Mouse (Mus musculus): ENCODE results near the gene Rab30.
"Not testable (repeated sequence)": the region's sequence is repeated elsewhere in the genome, so short reads cannot be mapped to it uniquely, and the experiment has no call there.

The Rab30 gene

GRCm38 (mm10) chr7:92715055-92715454, 26.3 kb upstream of the Rab30 start:
- Histone ChIP-seq H3K27me3 (ENCODE audit: insufficient read depth, low read length) (no peaks in the 10 kb centered on the region), H3K4me1 (replicated peaks; ENCODE audit: low read depth, low read length) (no peaks in the 10 kb centered on the region), H3K9me3 (ENCODE audit: low read length) (no peaks in the 10 kb centered on the region), H3K4me3 (replicated peaks; ENCODE audit: low read length) (no peak overlapping the region), H3K36me3 (ENCODE audit: insufficient read depth, low read length) (no peaks in the 10 kb centered on the region)
- TF ChIP-seq NANOG (IDR thresholded peaks at IDR 0.05; ENCODE audit: borderline replicate concordance, low read length) = no peak
- no peak for TF ChIP-seq POU5F1 (IDR thresholded peaks at IDR 0.05; ENCODE audit: borderline replicate concordance, low read length)
- no peak for TF ChIP-seq CTCF (conservative IDR thresholded peaks at IDR 0.05; ENCODE audit: low read length)

- no peaks in the 10 kb centered on the region for H3K36me3 ChIP-seq (ENCODE audit: insufficient read depth, low read length)
- no peak for TF ChIP-seq POU5F1 (IDR thresholded peaks at IDR 0.05; ENCODE audit: borderline replicate concordance, low read length)
- TF ChIP-seq NANOG (IDR thresholded peaks at IDR 0.05; ENCODE audit: borderline replicate concordance, low read length) = no peak
- no peak for TF ChIP-seq CTCF (conservative IDR thresholded peaks at IDR 0.05; ENCODE audit: low read length)
- no peak overlapping the region for H3K4me3 ChIP-seq (replicated peaks; ENCODE audit: low read length)
- no peaks in the 10 kb centered on the region for H3K4me1 ChIP-seq (replicated peaks; ENCODE audit: low read depth, low read length)
- H3K27me3 ChIP-seq (ENCODE audit: insufficient read depth, low read length) = 0 out of 2 replicates have a peak, but pooled peaks cover 5% of the 10 kb centered on the region
- no peaks in the 10 kb centered on the region for H3K9me3 ChIP-seq (ENCODE audit: low read length)
Observed at GRCm38 (mm10) chr7:92720156-92720905, 21.1 kb upstream of the Rab30 start.

GRCm38 (mm10) chr7:92723750-92724149, 17.7 kb upstream of the Rab30 start:
- TF ChIP-seq CTCF (conservative IDR thresholded peaks at IDR 0.05; ENCODE audit: low read length) = no peak
- no peak for TF ChIP-seq NANOG (IDR thresholded peaks at IDR 0.05; ENCODE audit: borderline replicate concordance, low read length)
- TF ChIP-seq POU5F1 (IDR thresholded peaks at IDR 0.05; ENCODE audit: borderline replicate concordance, low read length) = no peak
- H3K27me3 ChIP-seq (ENCODE audit: insufficient read depth, low read length) = 0 out of 2 replicates have a peak, but pooled peaks cover 5% of the 10 kb centered on the region
- no peaks in the 10 kb centered on the region for H3K36me3 ChIP-seq (ENCODE audit: insufficient read depth, low read length)
- H3K4me3 ChIP-seq (replicated peaks; ENCODE audit: low read length) = no peak overlapping the region
- H3K9me3 ChIP-seq (ENCODE audit: low read length) = no peaks in the 10 kb centered on the region
- H3K4me1 ChIP-seq (replicated peaks; ENCODE audit: low read depth, low read length) = no peaks in the 10 kb centered on the region

GRCm38 (mm10) chr7:92724261-92724660, 17.1 kb upstream of the Rab30 start:
- H3K9me3 ChIP-seq (ENCODE audit: low read length) = no peaks in the 10 kb centered on the region
- TF ChIP-seq CTCF (conservative IDR thresholded peaks at IDR 0.05; ENCODE audit: low read length) = no peak
- TF ChIP-seq NANOG (IDR thresholded peaks at IDR 0.05; ENCODE audit: borderline replicate concordance, low read length) = no peak
- H3K4me3 ChIP-seq (replicated peaks; ENCODE audit: low read length) = no peak overlapping the region

GRCm38 (mm10) chr7:92729583-92729982, 11.8 kb upstream of the Rab30 start:
- not testable (repeated sequence) for H3K4me3 ChIP-seq (replicated peaks; ENCODE audit: low read length); H3K36me3 ChIP-seq (ENCODE audit: insufficient read depth, low read length); H3K9me3 ChIP-seq (ENCODE audit: low read length); H3K27me3 ChIP-seq (ENCODE audit: insufficient read depth, low read length); H3K4me1 ChIP-seq (replicated peaks; ENCODE audit: low read depth, low read length)

More at GRCm38 (mm10) chr7:92724261-92724660, 17.1 kb upstream of the Rab30 start:
- Histone ChIP-seq H3K36me3 (ENCODE audit: insufficient read depth, low read length) (no peaks in the 10 kb centered on the region), H3K4me1 (replicated peaks; ENCODE audit: low read depth, low read length) (no peaks in the 10 kb centered on the region), H3K27me3 (ENCODE audit: insufficient read depth, low read length) (0 out of 2 replicates have a peak, but pooled peaks cover 5% of the 10 kb centered on the region)

- Histone ChIP-seq H3K36me3 (ENCODE audit: insufficient read depth, low read length) (peaks cover under 1% of the 10 kb centered on the region; the same call in 1 of the 2 replicates), H3K9me3 (ENCODE audit: low read length) (no peaks in the 10 kb centered on the region), H3K4me3 (replicated peaks; ENCODE audit: low read length) (no peak overlapping the region), H3K27me3 (ENCODE audit: insufficient read depth, low read length) (no peaks in the 10 kb centered on the region), H3K4me1 (replicated peaks; ENCODE audit: low read depth, low read length) (no peaks in the 10 kb centered on the region)
- TF ChIP-seq POU5F1 (IDR thresholded peaks at IDR 0.05; ENCODE audit: borderline replicate concordance, low read length) = no peak
- TF ChIP-seq NANOG (IDR thresholded peaks at IDR 0.05; ENCODE audit: borderline replicate concordance, low read length) = no peak
- TF ChIP-seq CTCF (conservative IDR thresholded peaks at IDR 0.05; ENCODE audit: low read length) = no peak
Observed at GRCm38 (mm10) chr7:92730465-92730864, 10.9 kb upstream of the Rab30 start.

GRCm38 (mm10) chr7:92730959-92731358, 10.4 kb upstream of the Rab30 start:
- H3K9me3 ChIP-seq (ENCODE audit: low read length) = no peaks in the 10 kb centered on the region
- peaks cover 6% of the 10 kb centered on the region for H3K36me3 ChIP-seq (ENCODE audit: insufficient read depth, low read length)
- no peaks in the 10 kb centered on the region for H3K4me1 ChIP-seq (replicated peaks; ENCODE audit: low read depth, low read length)
- H3K4me3 ChIP-seq (replicated peaks; ENCODE audit: low read length) = no peak overlapping the region
- TF ChIP-seq NANOG (IDR thresholded peaks at IDR 0.05; ENCODE audit: borderline replicate concordance, low read length) (no peak), CTCF (conservative IDR thresholded peaks at IDR 0.05; ENCODE audit: low read length) (no peak), POU5F1 (IDR thresholded peaks at IDR 0.05; ENCODE audit: borderline replicate concordance, low read length) (no peak)
- no peaks in the 10 kb centered on the region for H3K27me3 ChIP-seq (ENCODE audit: insufficient read depth, low read length)

- H3K27me3 ChIP-seq (ENCODE audit: insufficient read depth, low read length) = no peaks in the 10 kb centered on the region
- peaks cover 14% of the 10 kb centered on the region for H3K36me3 ChIP-seq (ENCODE audit: insufficient read depth, low read length)
- no peaks in the 10 kb centered on the region for H3K9me3 ChIP-seq (ENCODE audit: low read length)
- H3K4me3 ChIP-seq (replicated peaks; ENCODE audit: low read length) = no peak overlapping the region
- TF ChIP-seq CTCF (conservative IDR thresholded peaks at IDR 0.05; ENCODE audit: low read length) (no peak), POU5F1 (IDR thresholded peaks at IDR 0.05; ENCODE audit: borderline replicate concordance, low read length) (no peak), NANOG (IDR thresholded peaks at IDR 0.05; ENCODE audit: borderline replicate concordance, low read length) (no peak)
- H3K4me1 ChIP-seq (replicated peaks; ENCODE audit: low read depth, low read length) = no peaks in the 10 kb centered on the region
Observed at GRCm38 (mm10) chr7:92732136-92732535, 9.3 kb upstream of the Rab30 start.

- H3K27me3 ChIP-seq (ENCODE audit: insufficient read depth, low read length) = no peaks in the 10 kb centered on the region
- peaks cover 31% of the 10 kb centered on the region for H3K4me1 ChIP-seq (replicated peaks; ENCODE audit: low read depth, low read length)
- no peak overlapping the region for H3K4me3 ChIP-seq (replicated peaks; ENCODE audit: low read length)
- peaks cover 46% of the 10 kb centered on the region for H3K36me3 ChIP-seq (ENCODE audit: insufficient read depth, low read length)
- no peak for TF ChIP-seq NANOG (IDR thresholded peaks at IDR 0.05; ENCODE audit: borderline replicate concordance, low read length)
- no peak for TF ChIP-seq CTCF (conservative IDR thresholded peaks at IDR 0.05; ENCODE audit: low read length)
- no peak for TF ChIP-seq POU5F1 (IDR thresholded peaks at IDR 0.05; ENCODE audit: borderline replicate concordance, low read length)
- no peaks in the 10 kb centered on the region for H3K9me3 ChIP-seq (ENCODE audit: low read length)
Observed at GRCm38 (mm10) chr7:92737560-92737959, 3.8 kb upstream of the Rab30 start.

Data from E14TG2a.4 (cell line).